Mouse (Mus musculus) forebrain, embryonic 14.5 days (tissue): ENCODE results near the gene Rhox4a2. TPM values are rescaled to one million over a fixed set of nuclear protein-coding genes. Genes with fewer than 3 reads are reported as not detected.
"Not testable (repeated sequence)": the region's sequence is repeated elsewhere in the genome, so short reads cannot be mapped to it uniquely, and the experiment has no call there.

Experiments used
- ATAC-seq: fragments of 200-750 bp; cut with Nextera tagmentation; 2 replicates; pipeline ENCODE4 v1.8.0; 2017; ENCODE audit warnings: mild to moderate bottlenecking, moderate library complexity
- DNase-seq: peaks from one replicate; pipeline ENCODE4 v3.0.0-alpha.2; 2015; ENCODE audit warnings: low spot score
- H3K27ac ChIP-seq: fragments of 300-500 bp; sonication (generic); 2 replicates; pipeline ENCODE4 v1.5.1; 2014; ENCODE audit warnings: low read depth, mild to moderate bottlenecking, control low read depth, low read length, moderate library complexity
- H3K27me3 ChIP-seq: fragments of 300-500 bp; sonication (generic); replicated peaks from 2 replicates; pipeline ENCODE4 v1.6.1; 2014; ENCODE audit warnings: low read length, control low read depth, mixed read lengths; ENCODE audit not compliant: control insufficient read depth, insufficient read depth
- H3K36me3 ChIP-seq: fragments of 300-500 bp; sonication (generic); 2 replicates; pipeline ENCODE4 v1.6.1; 2014; ENCODE audit warnings: low read length, control low read depth; ENCODE audit not compliant: control insufficient read depth, insufficient read depth
- H3K4me1 ChIP-seq: fragments of 300-500 bp; sonication (generic); 2 replicates; pipeline ENCODE4 v1.6.1; 2014; ENCODE audit warnings: antibody characterized with exemption, low read length, control low read depth; ENCODE audit not compliant: control insufficient read depth, insufficient read depth
- H3K4me2 ChIP-seq: fragments of 300-500 bp; sonication (generic); 2 replicates; pipeline ENCODE4 v1.6.1; 2014; ENCODE audit warnings: mild to moderate bottlenecking, control low read depth, low read length
- H3K4me3 ChIP-seq: fragments of 300-500 bp; sonication (generic); 2 replicates; pipeline ENCODE4 v1.5.1; 2014; ENCODE audit warnings: low read depth, low read length, control low read depth
- H3K9ac ChIP-seq: fragments of 300-500 bp; sonication (generic); 2 replicates; pipeline ENCODE4 v1.6.1; 2014; ENCODE audit warnings: mild to moderate bottlenecking, low read length, control low read depth, moderate library complexity
- H3K9me3 ChIP-seq: fragments of 300-500 bp; sonication (generic); replicated peaks from 2 replicates; pipeline ENCODE4 v1.6.1; 2016; ENCODE audit warnings: low read length, control low read depth, mixed read lengths; ENCODE audit not compliant: control insufficient read depth
- WGBS: fragments of 180-500 bp; shearing (Covaris S2); extraction: QIAGEN DNeasy Blood & Tissue Kit; methylation state at CpG from one replicate; pipeline ENCODE4 v1.1.7; 2014; 5-methylcytosine and 5-hydroxymethylcytosine counted together
- polyA plus RNA-seq: library from polyadenylated mRNA; unstranded; fragments of >200 nt; fragmentation: Nextera tagmentation; extraction: Ambion mirVana; gene quantifications from 2 replicates; pipeline ENCODE4 v1.2.1, GENCODE M21; 2014

Rhox4a2 gene
- polyA plus RNA-seq = not detected in 2 replicates

DNA sequence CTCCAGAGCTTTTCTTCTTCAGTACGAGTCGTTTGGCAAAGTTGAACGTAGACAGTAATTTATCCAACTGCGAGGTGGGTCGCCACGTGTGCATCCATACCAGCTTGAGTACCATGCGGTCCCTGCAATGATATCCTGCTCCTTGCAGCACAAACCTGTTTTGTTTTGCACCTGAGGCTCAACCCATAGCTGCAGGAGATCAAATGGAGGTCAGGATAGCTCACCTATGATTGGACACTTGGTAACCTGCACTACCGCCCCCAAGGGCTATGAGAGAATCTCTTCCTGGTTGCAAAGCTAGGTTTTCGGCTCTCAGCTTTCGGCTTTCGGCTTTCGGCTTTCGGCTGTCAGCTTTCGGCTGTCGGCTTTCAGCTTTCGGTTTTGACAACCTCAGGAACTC is at the start of gene Rhox4a2:
TSS of gene Rhox4a2 (plus strand) at position 301 of the 400 bp plus-strand sequence.
- H3K9ac ChIP-seq, H3K27me3 ChIP-seq, H3K36me3 ChIP-seq, H3K4me3 ChIP-seq, DNase-seq, H3K4me2 ChIP-seq, ATAC-seq, H3K9me3 ChIP-seq, H3K4me1 ChIP-seq, H3K27ac ChIP-seq: not testable (repeated sequence)
- WGBS = 98% methylated on average over 8 of the region's 16 CpGs

DNA sequence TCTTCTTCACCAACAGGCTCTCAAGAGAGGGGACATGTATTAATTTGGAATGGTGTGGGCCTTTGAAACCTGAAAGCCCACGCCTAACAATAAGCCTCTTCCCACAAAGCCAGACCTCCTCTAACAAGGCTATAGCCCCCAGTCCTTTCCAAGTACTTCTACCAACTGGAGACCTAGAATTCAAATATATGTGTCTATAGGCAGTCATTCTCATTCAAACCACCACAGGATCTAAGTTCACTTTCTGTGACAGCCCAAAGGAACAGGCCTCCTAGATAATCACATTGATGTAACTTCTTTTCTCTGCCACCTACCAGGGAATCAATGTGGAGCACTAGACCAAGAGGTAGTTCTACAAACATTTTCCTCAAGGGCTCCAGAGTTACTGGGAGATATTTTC is 10.9 kb upstream of the Rhox4a2 start, which contains the start of gene Rhox3a2:
TSS of gene Rhox3a2 (plus strand) at position 301 of the 400 bp plus-strand sequence.
- WGBS = no CpG with 5 or more reads among the region's 1 CpGs
- not testable (repeated sequence) for H3K4me2 ChIP-seq, H3K27me3 ChIP-seq

DNA sequence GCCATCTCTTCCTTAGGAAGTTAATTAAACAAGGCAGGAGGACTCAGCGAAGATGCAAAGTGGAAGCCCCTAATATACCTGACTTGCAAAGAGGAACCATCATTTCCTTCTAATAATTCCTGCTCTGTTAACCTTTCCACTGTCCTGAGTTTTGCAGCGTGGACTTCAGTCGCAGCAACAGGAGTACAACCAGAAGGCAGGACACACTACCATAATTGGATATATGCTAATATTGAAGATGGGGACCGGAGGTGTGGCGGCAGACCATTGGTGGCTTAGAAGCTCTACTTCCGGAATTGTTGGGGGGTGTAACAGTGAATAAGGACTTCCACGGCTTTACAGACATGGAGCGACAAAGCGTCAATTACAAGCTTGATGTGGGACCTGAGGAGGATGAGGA is 21.1 kb downstream of the Rhox4a2 start, which contains the start of gene Rhox2b:
TSS of gene Rhox2b (plus strand) at position 301 of the 400 bp plus-strand sequence.
- not testable (repeated sequence) for H3K9me3 ChIP-seq, ATAC-seq, DNase-seq, H3K4me3 ChIP-seq, H3K27me3 ChIP-seq, H3K36me3 ChIP-seq, H3K4me1 ChIP-seq, H3K9ac ChIP-seq, H3K4me2 ChIP-seq, H3K27ac ChIP-seq
- no CpG with 5 or more reads among the region's 9 CpGs for WGBS

More for the DNA sequence above, 10.9 kb upstream of the Rhox4a2 start, which contains the start of gene Rhox3a2:
- not testable (repeated sequence) for H3K36me3 ChIP-seq, ATAC-seq, H3K27ac ChIP-seq, H3K4me1 ChIP-seq, H3K9ac ChIP-seq, H3K9me3 ChIP-seq, DNase-seq, H3K4me3 ChIP-seq

DNA sequence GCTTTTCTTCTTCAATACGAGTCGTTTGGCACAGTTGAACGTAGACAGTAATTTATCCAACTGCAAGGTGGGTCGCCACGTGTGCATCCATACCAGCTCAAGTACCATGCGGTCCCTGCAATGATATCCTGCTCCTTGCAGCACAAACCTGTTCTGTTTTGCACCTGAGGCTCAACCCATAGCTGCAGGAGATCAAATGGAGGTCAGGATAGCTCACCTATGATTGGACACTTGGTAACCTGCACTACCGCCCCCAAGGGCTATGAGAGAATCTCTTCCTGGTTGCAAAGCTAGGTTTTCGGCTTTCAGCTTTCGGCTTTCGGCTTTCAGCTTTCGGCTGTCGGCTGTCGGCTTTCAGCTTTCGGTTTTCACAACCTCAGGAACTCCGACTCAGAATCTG is 41.5 kb downstream of the Rhox4a2 start, which contains the start of gene Rhox4b:
TSS of gene Rhox4b (plus strand) at position 301 of the 400 bp plus-strand sequence.
- H3K4me1 ChIP-seq, H3K36me3 ChIP-seq, H3K4me2 ChIP-seq, ATAC-seq, H3K27ac ChIP-seq, H3K4me3 ChIP-seq, H3K9me3 ChIP-seq, H3K27me3 ChIP-seq, DNase-seq, H3K9ac ChIP-seq: not testable (repeated sequence)
- 94% methylated on average over 14 of the region's 15 CpGs for WGBS

Other genes starting within 250 kb of the Rhox4a2 start
- gene Akap14, start 222.0 kb upstream of the Rhox4a2 start, polyA plus RNA-seq = 0.36 TPM in 1 of 2 replicates, not detected in the other
- 485 and 642 TPM in 2 replicates for gene Ndufa1, start 199.7 kb upstream of the Rhox4a2 start, polyA plus RNA-seq
- gene Rnf113a1, start 199.6 kb upstream of the Rhox4a2 start, polyA plus RNA-seq = 13.9 and 15.3 TPM in 2 replicates
- not detected in 2 replicates for gene Gm9, start 179.8 kb upstream of the Rhox4a2 start, polyA plus RNA-seq
- gene Rhox1, start 168.6 kb upstream of the Rhox4a2 start, polyA plus RNA-seq = not detected in 2 replicates
- not detected in 2 replicates for gene Rhox2a, start 145.9 kb upstream of the Rhox4a2 start, polyA plus RNA-seq
- not detected in 2 replicates for gene Rhox3a, start 140.9 kb upstream of the Rhox4a2 start, polyA plus RNA-seq
- not detected in 2 replicates for gene Rhox4a, start 125.5 kb upstream of the Rhox4a2 start, polyA plus RNA-seq
- not detected in 2 replicates for gene Rhox3a2, start 10.8 kb upstream of the Rhox4a2 start, polyA plus RNA-seq
- not detected in 2 replicates for gene Rhox2b, start 21.2 kb downstream of the Rhox4a2 start, polyA plus RNA-seq
- not detected in 2 replicates for gene Rhox4b, start 41.6 kb downstream of the Rhox4a2 start, polyA plus RNA-seq
- not detected in 2 replicates for gene Rhox2c, start 62.8 kb downstream of the Rhox4a2 start, polyA plus RNA-seq
- gene Rhox3c, start 67.7 kb downstream of the Rhox4a2 start, polyA plus RNA-seq = not detected in 2 replicates
- not detected in 2 replicates for gene Rhox4c, start 89.5 kb downstream of the Rhox4a2 start, polyA plus RNA-seq
- gene Rhox2d, start 102.6 kb downstream of the Rhox4a2 start, polyA plus RNA-seq = not detected in 2 replicates
- not detected in 2 replicates for gene Rhox4d, start 123.5 kb downstream of the Rhox4a2 start, polyA plus RNA-seq
- gene Rhox2e, start 139.6 kb downstream of the Rhox4a2 start, polyA plus RNA-seq = not detected in 2 replicates
- not detected in 2 replicates for gene Rhox3e, start 151.2 kb downstream of the Rhox4a2 start, polyA plus RNA-seq
- not detected in 2 replicates for gene Rhox4e, start 166.6 kb downstream of the Rhox4a2 start, polyA plus RNA-seq
- not detected in 2 replicates for gene Rhox2f, start 180.6 kb downstream of the Rhox4a2 start, polyA plus RNA-seq
- not detected in 2 replicates for gene Rhox3f, start 190.1 kb downstream of the Rhox4a2 start, polyA plus RNA-seq
- gene Rhox4f, start 216.9 kb downstream of the Rhox4a2 start, polyA plus RNA-seq = not detected in 2 replicates
- not detected in 2 replicates for gene Rhox3g, start 237.8 kb downstream of the Rhox4a2 start, polyA plus RNA-seq